Mouse (Mus musculus) hematopoietic multipotent progenitor cell, adult 10-12 weeks (in vitro differentiated cells): ENCODE data around the gene Fbxo10. TPM values are rescaled to one million over a fixed set of nuclear protein-coding genes. Genes with fewer than 3 reads are reported as not detected.

Source experiments
- polyA plus RNA-seq: library from polyadenylated mRNA; stranded (reverse); fragments of >175 nt; gene quantifications from 2 replicates; pipeline ENCODE4 v1.2.3, GENCODE M21; 2012; ENCODE audit warnings: low replicate concordance

Fbxo10 gene
- 3.4 and 4.1 TPM in 2 replicates for polyA plus RNA-seq

GRCm38 (mm10) chr4:45084021-45084894, at the start of gene Fbxo10:
Gene Fbxo10 (minus strand): TSS chr4:45084604.

GRCm38 (mm10) chr4:45107601-45108277, 23.3 kb upstream of the Fbxo10 start, which contains the start of gene Tomm5:
Gene Tomm5 (minus strand): TSS chr4:45108114.

GRCm38 (mm10) chr4:45018452-45018980, 65.9 kb downstream of the Fbxo10 start, which contains the start of gene Polr1e:
Gene Polr1e (plus strand): TSS chr4:45018583.

GRCm38 (mm10) chr4:45012105-45012975, 72.1 kb downstream of the Fbxo10 start, which contains the start of gene Zbtb5:
Gene Zbtb5 (minus strand): TSS chr4:45012412.

Other genes starting within 250 kb of the Fbxo10 start
- gene Grhpr, start 103.2 kb downstream of the Fbxo10 start, polyA plus RNA-seq: 10.5 and 24.8 TPM in 2 replicates
- gene Zbtb5, start 72.2 kb downstream of the Fbxo10 start, polyA plus RNA-seq: 3.3 and 5.2 TPM in 2 replicates
- 2.8 and 7.0 TPM in 2 replicates for gene Polr1e, start 66.0 kb downstream of the Fbxo10 start, polyA plus RNA-seq
- 31.6 and 54.4 TPM in 2 replicates for gene Tomm5, start 23.5 kb upstream of the Fbxo10 start, polyA plus RNA-seq
- gene Frmpd1, start 100.3 kb upstream of the Fbxo10 start, polyA plus RNA-seq: 0.05 and 0.20 TPM in 2 replicates
- gene Trmt10b, start 212.5 kb upstream of the Fbxo10 start, polyA plus RNA-seq: 1.1 and 2.0 TPM in 2 replicates